Mouse (Mus musculus) spleen, postnatal 36 days (tissue): ENCODE measurements around the gene Pcca.

Experiments
- DNase-seq, 2 experiments: peaks; one replicate each; pipeline ENCODE4 v3.0.0; 2022; ENCODE audit warnings: low spot score in 2 of 2, mixed read lengths in 1 of 2

The Pcca gene

GRCm38 (mm10) chr14:122642432-122642831 is 108.3 kb downstream of the Pcca start:
- no peak for DNase-seq

GRCm38 (mm10) chr14:122648214-122648613 is 114.1 kb downstream of the Pcca start:
- no peak for DNase-seq

- no peak for DNase-seq
These were observed 115.3 kb downstream of the Pcca start for GRCm38 (mm10) chr14:122649336-122649950.

GRCm38 (mm10) chr14:122651681-122652080 is 117.6 kb downstream of the Pcca start:
- DNase-seq: no peak

- DNase-seq: no peak
These were observed 141.5 kb downstream of the Pcca start for GRCm38 (mm10) chr14:122675661-122676060.

GRCm38 (mm10) chr14:122683645-122684044 is 149.5 kb downstream of the Pcca start:
- no peak for DNase-seq

- no peak for DNase-seq
These were observed 150.1 kb downstream of the Pcca start for GRCm38 (mm10) chr14:122684250-122684649.

GRCm38 (mm10) chr14:122684811-122685210 is 150.7 kb downstream of the Pcca start:
- DNase-seq: no peak

- no peak for DNase-seq
These were observed 153.3 kb downstream of the Pcca start for GRCm38 (mm10) chr14:122687398-122687797.

- no peak for DNase-seq
These were observed 154.3 kb downstream of the Pcca start for GRCm38 (mm10) chr14:122688378-122688777.

- no peak for DNase-seq
These were observed 155.2 kb downstream of the Pcca start for GRCm38 (mm10) chr14:122689136-122689815.

- no peak for DNase-seq
These were observed 157.4 kb downstream of the Pcca start for GRCm38 (mm10) chr14:122691555-122691954.

- no peak for DNase-seq
These were observed 166.2 kb downstream of the Pcca start for GRCm38 (mm10) chr14:122700333-122700732.

- DNase-seq: no peak
These were observed 179.7 kb downstream of the Pcca start for GRCm38 (mm10) chr14:122713793-122714192.

- no peak for DNase-seq
These were observed 180.8 kb downstream of the Pcca start for GRCm38 (mm10) chr14:122714911-122715310.

GRCm38 (mm10) chr14:122716057-122716456 is 181.9 kb downstream of the Pcca start:
- DNase-seq: no peak

GRCm38 (mm10) chr14:122719496-122720080 is 185.5 kb downstream of the Pcca start:
- DNase-seq: no peak

- DNase-seq: no peak
These were observed 186.9 kb downstream of the Pcca start for GRCm38 (mm10) chr14:122720989-122721388.

- DNase-seq: no peak
These were observed 187.6 kb downstream of the Pcca start for GRCm38 (mm10) chr14:122721750-122722149.

- DNase-seq: no peak
These were observed 192.3 kb downstream of the Pcca start for GRCm38 (mm10) chr14:122726456-122726855.

- DNase-seq: no peak
These were observed 195.4 kb downstream of the Pcca start for GRCm38 (mm10) chr14:122729431-122730073.

- no peak for DNase-seq
These were observed 196.9 kb downstream of the Pcca start for GRCm38 (mm10) chr14:122730921-122731551.
